Mouse (Mus musculus) erythroid progenitor cell, adult 5-6 weeks (primary cell): Measurements from ENCODE around the gene Aoc2. TPM values are rescaled to one million over a fixed set of nuclear protein-coding genes. Genes with fewer than 3 reads are reported as not detected.

Experiments
- ATAC-seq: replicated peaks from 2 replicates; pipeline ENCODE4 v1.8.0; 2016; ENCODE audit warnings: moderate number of reproducible peaks, mild to moderate bottlenecking, moderate TSS enrichment, inconsistent platforms; ENCODE audit not compliant: poor library complexity, low FRiP score, severe bottlenecking
- total RNA-seq, 2 experiments: library from RNA; stranded (forward) in 1 of 2; stranded (reverse) in 1 of 2; fragments of 150-400 nt in 1 of 2; fragments of 186-747, 209-891 nt in 1 of 2; gene quantifications; 2 replicates each; pipeline versions ENCODE4 v1.2.3 to v1.2.4; 2015 to 2017; ENCODE audit warnings: low replicate concordance in 2 of 2

Aoc2 gene
- total RNA-seq (2015; ENCODE audit: low replicate concordance) (25.2 and 38.6 TPM in 2 replicates), total RNA-seq (2017; ENCODE audit: low replicate concordance) (12.8 and 18.9 TPM in 2 replicates)

GRCm38 (mm10) chr11:101324763-101325162 is at the start of gene Aoc2:
Aoc2 (plus strand) TSS chr11:101325063.
- ATAC-seq, result no peak

- no peak for ATAC-seq
These were observed 49.6 kb upstream of the Aoc2 start for GRCm38 (mm10) chr11:101275309-101275708.

- ATAC-seq, result no peak
These were observed 48.4 kb upstream of the Aoc2 start for GRCm38 (mm10) chr11:101276319-101277070.

- ATAC-seq, result no peak
These were observed 47.3 kb upstream of the Aoc2 start for GRCm38 (mm10) chr11:101277381-101278222.

- ATAC-seq, result peak; percentile 97
These were observed 46.4 kb upstream of the Aoc2 start, which contains the start of the genes Cntd1 and Coa3 for GRCm38 (mm10) chr11:101278223-101279192. Cntd1 (plus strand) TSS chr11:101279012. Coa3 (minus strand) TSS chr11:101279114.

GRCm38 (mm10) chr11:101279193-101279569 is 45.7 kb upstream of the Aoc2 start:
- ATAC-seq, result peak; percentile 72

GRCm38 (mm10) chr11:101280837-101281236 is 44.0 kb upstream of the Aoc2 start:
- ATAC-seq, result no peak

GRCm38 (mm10) chr11:101282896-101283295 is 42.0 kb upstream of the Aoc2 start:
- ATAC-seq, result no peak

- no peak for ATAC-seq
These were observed 41.1 kb upstream of the Aoc2 start for GRCm38 (mm10) chr11:101283805-101284204.

GRCm38 (mm10) chr11:101287306-101287705 is 37.6 kb upstream of the Aoc2 start:
- ATAC-seq, result no peak

GRCm38 (mm10) chr11:101291231-101291630 is 33.6 kb upstream of the Aoc2 start:
- ATAC-seq, result no peak

GRCm38 (mm10) chr11:101295191-101295590 is 29.7 kb upstream of the Aoc2 start:
- ATAC-seq, result no peak

GRCm38 (mm10) chr11:101300881-101301280 is 24.0 kb upstream of the Aoc2 start:
- ATAC-seq, result 0 out of 2 replicates have a peak, but pooled peaks have one; percentile 45

GRCm38 (mm10) chr11:101301299-101302003 is 23.4 kb upstream of the Aoc2 start:
- peak; percentile 48 for ATAC-seq

GRCm38 (mm10) chr11:101302004-101302798 is 22.7 kb upstream of the Aoc2 start, which contains the start of gene Becn1:
Becn1 (minus strand) TSS chr11:101302286.
- ATAC-seq, result peak; percentile 94

- ATAC-seq, result no peak
These were observed 17.1 kb upstream of the Aoc2 start for GRCm38 (mm10) chr11:101307744-101308143.

- no peak for ATAC-seq
These were observed 13.8 kb upstream of the Aoc2 start for GRCm38 (mm10) chr11:101311083-101311482.

- 0 out of 2 replicates have a peak, but pooled peaks have one; percentile 21 for ATAC-seq
These were observed 12.7 kb upstream of the Aoc2 start for GRCm38 (mm10) chr11:101312150-101312549.
